Mouse (Mus musculus) kidney, adult 2 months (tissue): ENCODE measurements at regions not wholly inside any gene's neighbourhood (a gene's known extent, or its start where the extent isn't known, plus 50 kb on each side); places are given as distances from the start of the nearest gene placed in this dataset.

Source experiments
- DNase-seq: peaks from one replicate; pipeline ENCODE4 v3.0.0; 2021
- H3K27ac ChIP-seq: fragments of 200-500 bp; 2 replicates; pipeline ENCODE4 v1.5.1; 2012; ENCODE audit warnings: low read depth, low read length, control low read depth, inconsistent platforms; ENCODE audit not compliant: insufficient read depth
- H3K27me3 ChIP-seq: fragments of 200-500 bp; replicated peaks from 2 replicates; pipeline ENCODE4 v1.6.1; 2012; ENCODE audit warnings: mild to moderate bottlenecking, moderate library complexity, low read length, inconsistent platforms; ENCODE audit not compliant: control insufficient read depth, insufficient read depth
- H3K36me3 ChIP-seq: fragments of 200-500 bp; 2 replicates; pipeline ENCODE4 v1.6.1; 2012; ENCODE audit warnings: mild to moderate bottlenecking, moderate library complexity, low read length, inconsistent platforms; ENCODE audit not compliant: control insufficient read depth, insufficient read depth
- H3K4me1 ChIP-seq: fragments of 200-500 bp; 2 replicates; pipeline ENCODE4 v1.6.1; 2011; ENCODE audit warnings: low read length; ENCODE audit not compliant: control insufficient read depth, insufficient read depth
- H3K4me3 ChIP-seq: fragments of 200-500 bp; 2 replicates; pipeline ENCODE4 v1.5.1; 2011; ENCODE audit warnings: mild to moderate bottlenecking, low read depth, low read length, control low read depth; ENCODE audit not compliant: insufficient read depth
- CTCF ChIP-seq: fragments of 200-500 bp; conservative IDR thresholded peaks from 2 replicates; pipeline ENCODE4 v1.5.1; 2011; ENCODE audit warnings: low read depth, mild to moderate bottlenecking, control low read depth, low read length, moderate library complexity, mixed read lengths; ENCODE audit not compliant: insufficient read depth, insufficient read length
- POLR2A ChIP-seq: fragments of 200-500 bp; IDR thresholded peaks from one replicate; pipeline ENCODE4 v1.6.1; 2011; ENCODE audit warnings: low read depth, low read length, control low read depth
- WGBS: fragments of 180-500 bp; shearing (Covaris S2); methylation state at CpG from one replicate; pipeline ENCODE4 v1.1.7; 2018; 5-methylcytosine and 5-hydroxymethylcytosine counted together

DNA sequence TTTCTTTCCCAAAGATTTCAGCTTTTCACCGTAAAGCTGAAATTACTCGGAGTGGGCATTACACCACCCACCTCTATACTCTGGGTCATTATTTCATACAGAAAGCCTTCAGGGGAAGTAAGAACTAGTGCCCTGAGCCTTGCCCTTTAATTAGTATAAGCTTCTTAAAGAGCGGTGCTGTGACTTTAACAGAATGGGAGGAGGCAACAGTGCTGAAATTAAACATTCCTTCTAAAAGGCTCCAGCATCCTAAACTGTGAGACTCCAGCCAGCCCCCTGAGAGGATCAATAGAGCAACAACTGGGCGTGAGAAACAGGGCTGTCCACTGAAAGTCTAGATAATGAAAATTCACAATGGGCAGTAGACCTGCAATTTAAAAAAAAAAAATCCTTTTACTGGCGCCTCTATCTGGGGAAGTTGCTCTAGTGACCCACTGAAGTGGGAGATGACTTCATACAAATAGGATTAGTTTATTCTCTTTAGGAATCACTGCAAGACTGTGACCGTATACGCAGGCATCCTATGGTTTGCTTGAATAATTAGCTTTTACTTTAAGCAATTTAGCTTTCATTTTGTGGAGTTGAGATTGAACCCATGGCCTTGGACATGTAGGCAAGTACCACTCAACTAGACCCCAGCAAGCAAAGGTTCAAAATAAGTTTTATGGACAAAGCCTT, 233.9 kb downstream of the Ube2cbp start:
- TF ChIP-seq POLR2A = no peak
- TF ChIP-seq CTCF = no peak
- Histone ChIP-seq H3K27me3 (no peaks in the 10 kb centered on the region), H3K27ac (no peak overlapping the region), H3K4me3 (no peak overlapping the region), H3K36me3 (no peaks in the 10 kb centered on the region), H3K4me1 (no peaks in the 10 kb centered on the region)
- 70% methylated on average over 7 of the region's 7 CpGs for WGBS
- no peak for DNase-seq

DNA sequence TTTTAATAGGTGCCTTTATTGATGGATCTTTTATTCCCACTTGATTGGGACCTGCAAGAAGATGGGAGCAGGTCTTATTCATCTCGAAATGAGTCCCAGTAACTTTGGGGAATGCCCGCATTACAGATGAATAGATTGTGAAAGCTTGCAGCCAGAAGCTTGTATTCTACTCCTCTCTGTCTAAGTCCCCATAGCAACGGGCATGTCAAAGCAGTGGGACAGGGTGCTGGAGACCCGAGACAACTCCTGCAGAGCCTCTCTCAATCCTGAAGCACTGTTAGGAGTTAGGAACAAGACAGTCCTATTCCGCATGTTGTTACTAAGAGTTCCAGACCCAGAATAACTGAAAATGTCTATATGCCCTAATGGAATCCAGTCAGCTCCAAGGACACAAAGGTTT, 233.1 kb downstream of the Ube2cbp start:
- Histone ChIP-seq H3K27ac (no peak overlapping the region), H3K4me3 (no peak overlapping the region), H3K36me3 (no peaks in the 10 kb centered on the region), H3K4me1 (no peaks in the 10 kb centered on the region), H3K27me3 (no peaks in the 10 kb centered on the region)
- TF ChIP-seq CTCF (no peak), POLR2A (no peak)
- 91% methylated on average over 5 of the region's 5 CpGs for WGBS
- no peak for DNase-seq

DNA sequence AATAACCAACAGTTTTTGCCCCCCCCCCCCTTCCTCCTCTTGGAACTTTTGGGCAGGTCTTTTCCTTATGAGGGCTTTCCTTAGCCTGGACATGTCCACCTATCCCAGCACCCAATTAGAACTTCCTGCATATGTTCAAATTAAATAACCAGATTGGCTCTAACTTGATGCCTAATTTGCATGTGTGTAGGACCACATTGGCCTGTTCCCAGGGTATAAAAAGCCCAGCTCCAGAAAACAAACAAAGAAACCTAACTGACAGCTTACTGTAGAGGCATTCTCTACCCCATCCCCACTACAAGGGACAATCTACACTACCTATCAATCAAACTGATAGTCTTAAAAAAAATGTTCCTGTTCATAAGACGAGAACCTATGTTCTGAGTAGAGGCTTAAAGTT, 232.6 kb downstream of the Ube2cbp start:
- H3K4me3 ChIP-seq = no peak overlapping the region
- DNase-seq = no peak
- no peak for TF ChIP-seq POLR2A
- TF ChIP-seq CTCF = no peak
- H3K27me3 ChIP-seq = no peaks in the 10 kb centered on the region
- H3K27ac ChIP-seq = no peak overlapping the region
- no peaks in the 10 kb centered on the region for H3K36me3 ChIP-seq
- H3K4me1 ChIP-seq = no peaks in the 10 kb centered on the region
- WGBS = 93% methylated on average over 1 of the region's 1 CpGs

DNA sequence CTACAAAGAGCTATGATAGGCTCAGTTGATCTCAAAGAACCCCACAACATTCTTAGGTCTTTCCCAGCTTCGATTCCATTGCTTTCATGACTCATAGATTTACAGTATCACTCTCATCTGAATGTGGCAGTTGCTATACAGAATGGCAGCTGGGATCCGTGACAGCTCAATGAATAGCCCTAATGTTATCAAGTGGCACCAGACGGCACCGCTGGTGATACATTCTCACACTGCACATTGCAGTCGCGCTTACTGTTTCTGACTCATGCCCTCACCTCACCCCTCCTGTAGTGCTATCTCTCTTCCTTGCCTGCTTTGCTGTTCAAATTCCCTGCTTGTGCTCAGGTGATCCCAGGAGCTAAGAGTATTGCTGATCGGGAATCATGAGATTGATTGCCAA, 231.0 kb downstream of the Ube2cbp start:
- no peak for TF ChIP-seq CTCF
- TF ChIP-seq POLR2A = no peak
- DNase-seq = no peak
- WGBS = 84% methylated on average over 7 of the region's 7 CpGs

DNA sequence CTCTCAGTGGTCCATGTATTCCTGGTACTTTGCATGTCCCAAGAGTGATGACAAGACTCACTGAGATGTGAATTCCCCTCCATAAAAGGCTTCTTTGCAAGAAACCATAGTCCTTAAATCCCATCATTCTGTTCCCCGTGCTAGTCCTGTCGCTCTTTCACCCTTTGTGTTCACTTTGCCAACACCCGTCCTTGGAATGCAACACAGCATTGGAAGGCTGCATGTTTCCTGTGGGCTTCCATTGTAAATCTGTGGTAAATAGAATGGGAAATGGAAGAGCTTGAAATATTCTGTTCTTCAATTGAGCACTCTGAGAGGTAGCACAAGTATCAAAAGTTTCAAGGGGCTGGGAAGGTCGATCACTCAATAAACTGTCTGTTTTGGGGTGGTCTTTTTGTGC, 226.1 kb downstream of the Ube2cbp start:
- TF ChIP-seq POLR2A (no peak), CTCF (no peak)
- Histone ChIP-seq H3K27me3 (no peaks in the 10 kb centered on the region), H3K4me3 (no peak overlapping the region), H3K27ac (no peak overlapping the region), H3K4me1 (no peaks in the 10 kb centered on the region), H3K36me3 (no peaks in the 10 kb centered on the region)
- DNase-seq = no peak
- 87% methylated on average over 4 of the region's 4 CpGs for WGBS

More for the DNA sequence above, 231.0 kb downstream of the Ube2cbp start:
- Histone ChIP-seq H3K4me1 (no peaks in the 10 kb centered on the region), H3K27me3 (no peaks in the 10 kb centered on the region), H3K36me3 (no peaks in the 10 kb centered on the region), H3K27ac (no peak overlapping the region), H3K4me3 (no peak overlapping the region)

DNA sequence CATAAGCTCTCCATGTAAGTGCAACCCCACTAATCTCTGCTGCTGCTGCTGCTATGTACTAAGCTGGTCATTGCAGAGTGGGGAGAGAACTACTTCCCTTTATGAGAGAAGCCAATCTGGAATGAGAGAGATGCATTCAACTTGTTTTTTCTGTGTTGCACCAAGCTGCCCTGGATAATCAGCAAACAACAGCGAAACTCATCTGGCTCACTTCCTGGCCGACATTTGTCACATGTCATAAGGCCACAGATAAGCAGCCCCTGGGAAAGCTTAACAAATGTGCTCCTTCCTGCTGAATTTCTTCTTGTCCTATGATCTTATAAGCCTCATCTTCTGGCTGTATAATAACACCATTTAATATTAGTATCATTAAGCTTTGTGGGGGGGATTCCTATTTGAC, 224.5 kb downstream of the Ube2cbp start:
- Histone ChIP-seq H3K27ac (no peak overlapping the region), H3K36me3 (no peaks in the 10 kb centered on the region), H3K4me3 (no peak overlapping the region), H3K4me1 (no peaks in the 10 kb centered on the region), H3K27me3 (no peaks in the 10 kb centered on the region)
- peak; percentile 2 for DNase-seq
- WGBS = 61% methylated on average over 2 of the region's 2 CpGs
- TF ChIP-seq CTCF (no peak), POLR2A (no peak)

DNA sequence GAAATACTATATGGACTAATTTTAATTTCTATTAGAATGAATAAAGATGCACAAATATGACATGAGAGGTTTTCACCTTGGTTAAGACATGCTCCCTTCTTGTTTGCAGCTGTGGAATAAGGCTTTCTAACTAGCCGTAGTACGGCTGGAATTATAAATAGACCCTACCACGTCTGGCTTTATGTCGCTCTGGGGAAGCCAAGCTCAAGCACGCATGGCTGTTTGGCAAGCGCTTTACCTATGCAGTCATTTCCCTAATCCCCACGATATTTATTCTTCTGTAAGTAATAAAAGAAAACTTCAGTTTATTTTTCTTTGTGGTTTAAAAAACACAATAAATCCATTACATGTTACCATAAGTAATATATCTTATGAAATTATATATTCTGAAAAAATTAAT, 223.9 kb downstream of the Ube2cbp start:
- Histone ChIP-seq H3K27me3 (no peaks in the 10 kb centered on the region), H3K4me3 (no peak overlapping the region), H3K4me1 (no peaks in the 10 kb centered on the region), H3K36me3 (no peaks in the 10 kb centered on the region), H3K27ac (no peak overlapping the region)
- 71% methylated on average over 7 of the region's 7 CpGs for WGBS
- DNase-seq = no peak
- no peak for TF ChIP-seq CTCF
